Mouse (Mus musculus): Measurements from ENCODE around the gene Psmb9.

DNA sequence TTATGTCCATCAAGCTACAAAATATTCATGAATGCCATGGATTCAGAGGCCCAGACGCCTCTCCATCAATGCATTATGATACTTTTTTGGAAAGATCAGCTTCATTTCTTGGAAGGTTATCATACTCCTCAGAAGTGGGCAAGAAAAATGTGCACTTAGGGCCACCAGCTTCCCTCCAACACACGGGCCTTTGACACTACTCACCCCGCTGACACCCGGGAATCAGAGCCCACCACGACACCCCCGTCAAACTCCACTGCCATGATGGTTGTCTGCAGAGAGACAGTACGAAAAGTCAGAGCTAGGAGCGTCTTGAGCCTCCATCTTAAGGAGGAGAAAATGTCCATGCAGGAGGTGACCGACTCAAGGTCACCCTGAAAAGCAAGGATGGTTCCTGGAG is 2.0 kb downstream of the Psmb9 start:
- TF ChIP-seq CTCF (IDR thresholded peaks at IDR 0.05; ENCODE audit: low read depth, low read length) (no peak), POLR2A (IDR thresholded peaks at IDR 0.05; ENCODE audit: borderline replicate concordance, low read depth, low read length) (no peak)

Data from bone marrow macrophage, adult 2 months (primary cell).